Mouse (Mus musculus) T-cell, adult 2 months (primary cell): ENCODE data around the gene Akap13.

Experiments
- DNase-seq: peaks from one replicate; pipeline ENCODE4 v3.0.0; 2022; ENCODE audit warnings: low spot score

The Akap13 gene

GRCm38 (mm10) chr7:75455223-75456151, at the start of gene Akap13:
Gene Akap13, plus strand, starts transcription at chr7:75455534.
- DNase-seq, result peak; percentile 99

GRCm38 (mm10) chr7:75410641-75411040, 44.7 kb upstream of the Akap13 start:
- DNase-seq, result no peak

GRCm38 (mm10) chr7:75411226-75411625, 44.1 kb upstream of the Akap13 start:
- no peak for DNase-seq

GRCm38 (mm10) chr7:75412011-75412510, 43.3 kb upstream of the Akap13 start:
- DNase-seq, result no peak

GRCm38 (mm10) chr7:75412568-75412967, 42.8 kb upstream of the Akap13 start:
- no peak for DNase-seq

- no peak for DNase-seq
These were observed 41.4 kb upstream of the Akap13 start for GRCm38 (mm10) chr7:75413903-75414302.

- no peak for DNase-seq
These were observed 41.0 kb upstream of the Akap13 start for GRCm38 (mm10) chr7:75414316-75414715.

- DNase-seq, result no peak
These were observed 40.0 kb upstream of the Akap13 start for GRCm38 (mm10) chr7:75415166-75415881.

GRCm38 (mm10) chr7:75415882-75416585, 39.3 kb upstream of the Akap13 start:
- no peak for DNase-seq

- no peak for DNase-seq
These were observed 34.4 kb upstream of the Akap13 start for GRCm38 (mm10) chr7:75420927-75421326.

GRCm38 (mm10) chr7:75424121-75424520, 31.2 kb upstream of the Akap13 start:
- no peak for DNase-seq

GRCm38 (mm10) chr7:75427322-75427721, 28.0 kb upstream of the Akap13 start:
- DNase-seq, result no peak

GRCm38 (mm10) chr7:75428913-75429312, 26.4 kb upstream of the Akap13 start:
- DNase-seq, result no peak

GRCm38 (mm10) chr7:75430550-75430949, 24.8 kb upstream of the Akap13 start:
- DNase-seq, result no peak

GRCm38 (mm10) chr7:75431043-75431442, 24.3 kb upstream of the Akap13 start:
- no peak for DNase-seq

- DNase-seq, result no peak
These were observed 23.3 kb upstream of the Akap13 start for GRCm38 (mm10) chr7:75432046-75432445.

GRCm38 (mm10) chr7:75436413-75437174, 18.7 kb upstream of the Akap13 start:
- DNase-seq, result no peak

- DNase-seq, result no peak
These were observed 15.8 kb upstream of the Akap13 start for GRCm38 (mm10) chr7:75439570-75439969.

- no peak for DNase-seq
These were observed 15.1 kb upstream of the Akap13 start for GRCm38 (mm10) chr7:75440241-75440640.

GRCm38 (mm10) chr7:75441947-75442346, 13.4 kb upstream of the Akap13 start:
- DNase-seq, result no peak

GRCm38 (mm10) chr7:75456152-75456888, 986 bp downstream of the Akap13 start:
- DNase-seq, result no peak
